Mouse (Mus musculus) spleen, adult 2 months (tissue): ENCODE results near the gene Pex7.

ENCODE experiments used
- CTCF ChIP-seq: fragments of 200-500 bp; IDR thresholded peaks from 2 replicates; pipeline ENCODE4 v1.5.1; 2011; ENCODE audit warnings: mild to moderate bottlenecking, inconsistent platforms; ENCODE audit not compliant: insufficient read depth, insufficient read length, insufficient replicate concordance; ENCODE audit errors: extremely low read depth
- POLR2A ChIP-seq: fragments of 200-500 bp; IDR thresholded peaks from 2 replicates; pipeline ENCODE4 v1.6.1; 2011; ENCODE audit warnings: low read depth, low read length, inconsistent platforms

- TF ChIP-seq POLR2A (no peak), CTCF (no peak)
Measured at GRCm38 (mm10) chr10:19940127-19940526, 32.6 kb upstream of the Pex7 start.
